Mouse (Mus musculus): ENCODE results near the gene Ifi213.
"Not testable (repeated sequence)": the region's sequence is repeated elsewhere in the genome, so short reads cannot be mapped to it uniquely, and the experiment has no call there.

GRCm38 (mm10) chr1:173548798-173549197 lies 50.3 kb downstream of the Ifi213 start:
- TF ChIP-seq EP300 (optimal IDR thresholded peaks at IDR 0.05); CTCF (IDR thresholded peaks at IDR 0.05; ENCODE audit: low read depth): not testable (repeated sequence)
